Mouse (Mus musculus): ENCODE results near the gene Rnf148. TPM values are rescaled to one million over a fixed set of nuclear protein-coding genes. Genes with fewer than 3 reads are reported as not detected.

The Rnf148 gene
- total RNA-seq (2021) (not detected), polyA plus RNA-seq (2012; rRNA removed) (not detected in 2 replicates)
- long read RNA-seq, result 0 reads

DNA sequence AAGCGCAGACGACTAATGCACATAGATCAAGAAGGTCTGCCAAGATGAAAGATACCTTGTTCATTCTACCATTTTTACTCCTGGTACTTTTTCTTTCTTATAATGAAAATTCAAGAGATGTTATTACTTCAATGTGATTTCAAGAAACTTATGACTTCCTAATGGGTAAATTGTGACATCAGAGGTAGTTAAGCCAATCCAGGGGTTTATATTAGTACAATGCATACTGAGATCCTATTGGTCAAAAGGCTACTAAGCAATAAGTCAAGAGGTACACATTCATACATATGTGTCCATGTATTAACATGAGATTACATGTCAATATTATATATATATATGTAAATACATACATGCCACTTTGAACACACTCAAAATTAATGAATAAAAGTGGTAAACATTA is at the start of gene Rnf148:
TSS of gene Rnf148 (minus strand) at position 101 of the 400 bp plus-strand sequence.
- no peak for DNase-seq

DNA sequence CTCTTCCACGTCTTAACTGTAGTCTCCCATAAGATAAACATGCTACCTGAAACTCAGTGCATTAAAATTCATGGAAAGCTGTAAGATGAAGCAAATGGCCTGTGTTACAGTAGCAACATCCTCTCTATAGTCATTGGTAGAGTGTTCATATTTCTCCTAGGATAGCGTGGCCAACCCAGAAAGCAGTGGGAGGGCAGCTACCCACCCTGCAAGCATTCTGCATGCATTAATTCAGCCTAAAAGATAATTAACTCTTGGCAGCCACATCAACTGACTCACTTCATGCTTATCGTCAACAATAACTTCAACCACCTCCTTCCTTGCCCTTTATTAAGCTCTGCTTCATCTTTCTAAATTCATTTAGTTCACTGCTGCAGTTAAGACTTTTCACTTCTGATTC is 45.9 kb upstream of the Rnf148 start:
- no peak for DNase-seq

DNA sequence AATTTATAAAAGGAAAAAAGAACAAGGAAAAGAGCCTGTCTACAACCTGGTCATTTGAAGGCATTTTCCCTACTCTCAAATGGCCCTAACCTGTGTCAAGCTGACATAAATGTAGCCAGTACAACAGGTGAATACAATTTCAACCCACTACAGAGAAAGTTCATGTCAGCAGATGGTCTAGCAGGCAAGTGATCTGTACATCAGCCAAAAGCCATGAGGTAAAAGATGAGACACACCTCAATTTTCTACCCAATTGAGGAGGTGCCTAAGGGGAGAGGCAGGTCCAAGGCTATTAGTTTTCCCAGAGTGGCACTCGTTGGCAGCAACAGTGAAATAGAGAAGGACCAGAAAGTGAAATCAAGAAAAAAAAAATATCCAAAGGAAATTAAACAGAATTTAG is 23.2 kb upstream of the Rnf148 start:
- DNase-seq, result no peak

DNA sequence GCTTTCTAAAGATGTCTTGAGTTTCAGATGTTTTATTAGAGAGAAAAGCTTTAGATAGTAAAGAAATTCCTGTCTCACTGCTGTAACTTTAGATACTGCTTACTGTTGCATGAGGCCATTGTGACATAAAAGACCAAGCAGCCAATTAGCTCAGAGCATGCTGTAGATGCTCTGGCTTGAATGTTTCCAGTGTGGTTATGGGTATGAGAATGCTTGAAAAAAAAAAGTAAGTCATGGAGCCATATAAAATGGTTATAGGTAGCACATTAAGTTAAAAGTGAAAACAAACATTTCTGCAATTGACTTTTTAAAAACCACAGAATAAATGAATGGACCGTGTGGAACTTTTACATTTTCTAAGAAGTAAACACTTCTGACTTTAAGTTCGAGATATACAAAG is 4.7 kb downstream of the Rnf148 start, which contains the start of gene Rnf133:
TSS of gene Rnf133 (minus strand) at position 101 of the 400 bp plus-strand sequence.
- no peak for DNase-seq

DNA sequence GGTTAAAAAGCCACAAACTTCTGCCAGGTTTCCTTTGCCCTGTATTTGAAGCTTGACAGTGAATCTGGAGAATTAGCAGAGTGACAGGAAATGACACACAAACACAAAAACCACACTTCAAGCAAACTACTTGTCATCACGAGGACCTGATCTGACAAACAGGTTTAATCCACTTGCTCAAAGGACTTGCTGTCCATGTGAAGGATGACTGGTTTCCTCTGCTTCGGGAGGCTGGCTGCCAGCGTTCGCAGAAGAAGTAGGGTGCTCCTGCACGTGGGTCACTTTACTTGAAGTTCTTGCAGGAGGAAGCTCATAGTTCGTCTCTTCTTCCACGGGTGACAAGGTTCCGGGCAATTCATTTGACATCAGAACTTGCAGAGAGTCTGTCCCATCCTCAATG is 6.2 kb downstream of the Rnf148 start:
- DNase-seq, result no peak

DNA sequence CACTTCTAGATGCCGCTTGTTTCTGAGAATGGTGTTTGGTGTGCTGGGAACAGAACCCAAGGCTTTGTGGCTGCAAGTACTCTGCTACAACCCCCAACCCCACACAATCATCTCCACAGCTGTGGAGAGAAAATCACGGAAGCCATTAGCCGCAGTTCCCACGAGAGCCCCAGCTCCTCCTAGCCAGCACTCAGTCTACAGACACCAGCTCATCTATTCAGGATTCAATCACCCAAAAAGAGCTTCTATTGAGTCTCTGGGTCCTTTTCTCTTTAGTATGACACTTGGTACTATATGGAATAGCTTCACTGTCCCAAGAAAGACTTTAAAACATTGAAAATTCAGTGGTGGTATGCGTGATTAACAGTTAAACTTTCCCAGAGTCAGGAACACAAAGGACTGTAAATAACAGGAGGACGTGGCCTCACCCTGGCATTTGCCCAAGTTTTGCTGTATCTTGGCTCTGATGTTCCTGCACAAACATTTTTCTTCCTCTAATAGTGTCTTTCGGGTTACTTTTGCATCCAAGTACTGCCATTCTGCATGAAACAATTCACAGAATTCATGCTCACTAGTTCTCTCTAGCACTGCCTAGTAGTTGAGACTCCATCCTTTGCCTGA is 7.2 kb downstream of the Rnf148 start:
- peak; percentile 29 for DNase-seq

DNA sequence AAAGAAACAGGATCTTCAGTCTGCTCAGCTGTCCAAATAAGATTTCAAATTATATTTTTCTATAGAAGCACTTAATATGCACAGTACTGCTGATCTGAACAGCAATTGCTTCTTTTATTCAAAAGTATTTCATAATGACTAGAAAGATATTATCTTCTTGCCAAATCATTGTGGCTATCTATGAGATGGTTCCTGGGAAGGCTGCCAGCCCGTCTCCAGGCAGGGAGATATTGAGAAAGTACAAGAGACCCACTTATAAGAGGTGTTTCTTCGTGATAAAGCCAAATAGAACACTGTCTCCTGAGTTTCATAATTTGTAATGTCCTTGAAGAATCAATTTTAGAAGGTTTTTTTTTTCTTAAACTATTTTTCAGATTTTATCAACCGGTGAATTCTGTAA is 17.9 kb downstream of the Rnf148 start:
- peak; percentile 58 for DNase-seq

DNA sequence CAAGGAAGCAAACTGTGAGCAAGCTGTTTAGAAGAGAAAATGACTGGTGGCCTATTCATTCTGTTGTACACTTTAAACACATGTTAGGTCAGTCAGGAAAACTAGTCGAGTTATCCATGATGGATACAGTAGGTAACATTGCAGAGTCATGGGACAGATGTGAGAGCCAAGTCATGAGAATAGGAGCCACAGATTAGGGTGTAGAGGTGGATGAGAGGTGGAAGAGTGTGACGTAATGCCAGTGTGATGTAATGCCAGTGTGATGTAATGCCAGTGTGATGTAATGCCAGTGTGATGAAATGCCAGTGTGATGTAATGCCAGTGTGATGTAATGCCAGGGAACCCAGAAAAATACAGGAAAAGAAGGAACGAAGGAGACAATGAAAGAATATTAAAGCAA is 19.7 kb downstream of the Rnf148 start:
- DNase-seq, result no peak

DNA sequence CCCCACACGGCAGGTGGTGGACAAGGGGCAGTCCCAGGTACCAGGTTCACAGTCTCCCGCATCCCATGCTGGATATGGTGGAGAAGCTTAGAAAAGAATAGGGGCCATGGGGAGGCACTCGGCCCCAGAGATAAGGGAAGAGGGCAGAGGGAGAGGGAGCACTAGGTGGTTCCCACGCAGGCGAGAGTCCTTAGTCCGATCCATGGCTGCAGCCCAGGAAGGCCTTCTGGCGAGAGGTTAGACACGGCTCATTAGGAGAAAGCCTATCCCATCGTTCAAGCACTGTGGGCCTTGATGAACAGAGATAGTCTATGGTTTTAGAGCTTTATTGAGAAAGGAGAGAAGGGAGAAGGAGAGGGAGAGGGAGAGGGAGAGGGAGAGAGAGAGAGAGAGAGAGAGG is 20.9 kb downstream of the Rnf148 start:
- no peak for DNase-seq

DNA sequence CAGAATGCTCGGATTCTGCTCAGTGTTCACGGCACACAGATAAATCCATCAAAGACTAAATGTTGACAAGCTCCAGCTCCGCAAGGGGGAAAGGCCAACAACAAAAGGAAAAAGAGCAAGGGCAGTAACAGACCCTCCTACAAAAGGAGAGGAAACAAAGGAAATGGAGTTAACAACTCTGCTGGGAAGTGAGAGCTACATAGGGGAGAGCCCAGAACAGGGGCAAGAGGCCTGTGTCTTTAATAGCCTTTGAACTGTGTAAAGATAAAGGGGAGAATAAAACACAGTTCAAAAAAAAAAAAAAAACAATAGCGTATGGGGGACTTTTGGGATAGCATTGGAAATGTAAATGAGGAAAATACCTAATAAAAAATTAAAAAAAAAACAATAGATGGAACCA is 24.5 kb downstream of the Rnf148 start:
- no peak for DNase-seq

Other genes starting within 250 kb of the Rnf148 start
- not detected for gene Rnf133, start 4.8 kb downstream of the Rnf148 start, total RNA-seq (2021)
- gene Rnf133, start 4.8 kb downstream of the Rnf148 start, polyA plus RNA-seq (2012; rRNA removed), result not detected in 2 replicates
- 1 to 10 TPM; 2.0 to 7.6 TPM for gene Cadps2, start 184.3 kb upstream of the Rnf148 start, total RNA-seq (2021)
- 1.3 and 2.0 TPM in 2 replicates for gene Cadps2, start 184.3 kb upstream of the Rnf148 start, polyA plus RNA-seq (2012; rRNA removed)